Mouse (Mus musculus): ENCODE data around the gene Gm4969. TPM values are rescaled to one million over a fixed set of nuclear protein-coding genes. Genes with fewer than 3 reads are reported as not detected.

Gene Gm4969
- polyA plus RNA-seq, 1 experiment from 2014 or later: 0.66 TPM

DNA sequence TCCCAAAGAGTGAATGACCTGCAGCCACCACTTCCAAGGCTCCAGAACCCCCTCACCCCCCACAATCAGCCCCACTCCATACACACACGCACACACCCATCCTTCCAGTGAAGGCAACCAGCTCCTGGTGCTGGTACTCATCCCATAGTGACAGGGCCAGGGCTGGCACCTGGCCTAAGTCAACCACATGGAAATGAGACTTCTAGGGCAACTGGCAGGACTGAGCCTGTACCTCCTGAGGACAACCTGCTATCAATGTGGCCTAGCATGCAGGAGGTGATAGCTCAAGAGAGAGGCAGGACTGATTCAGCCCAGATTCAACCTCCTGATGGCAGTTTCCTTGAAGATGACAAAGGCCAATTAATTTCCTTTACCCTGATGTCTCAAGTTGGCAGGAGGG is 17.9 kb downstream of the Gm4969 start:
- WGBS (ENCODE audit: insufficient replicate concordance): 56% methylated on average over 1 of the region's 1 CpGs
- no peak for ATAC-seq
- no peak overlapping the region for H3K4me3 ChIP-seq
- H3K4me1 ChIP-seq: peaks cover 23% of the 10 kb centered on the region
- no peak overlapping the region for H3K27ac ChIP-seq
- no peaks in the 10 kb centered on the region for H3K36me3 ChIP-seq
- H3K27me3 ChIP-seq (replicated peaks): peaks cover 81% of the 10 kb centered on the region
- H3K4me2 ChIP-seq: no peak overlapping the region
- H3K9me3 ChIP-seq (replicated peaks): no peaks in the 10 kb centered on the region
- no peak overlapping the region for H3K9ac ChIP-seq

DNA sequence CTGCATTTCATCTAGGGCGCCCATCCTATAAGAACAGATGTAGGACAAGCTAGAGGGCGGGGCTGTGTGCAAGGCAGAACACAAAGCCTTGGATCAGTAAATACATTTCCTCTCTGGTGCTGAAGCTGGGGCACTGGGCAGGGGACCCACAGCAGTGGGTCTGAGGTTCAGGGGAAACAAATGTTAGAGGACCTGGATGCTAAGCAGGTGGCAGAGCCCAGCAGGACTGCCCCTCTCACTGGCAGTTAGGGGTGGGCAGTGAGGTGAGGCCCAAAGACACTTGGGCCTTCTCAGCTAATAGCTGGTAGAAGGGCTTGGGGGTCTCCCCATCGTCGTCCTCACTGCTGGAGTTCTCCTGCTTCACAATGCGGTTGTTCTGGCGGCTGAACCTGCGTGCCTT is 19.4 kb downstream of the Gm4969 start:
- no peak overlapping the region for H3K9ac ChIP-seq

DNA sequence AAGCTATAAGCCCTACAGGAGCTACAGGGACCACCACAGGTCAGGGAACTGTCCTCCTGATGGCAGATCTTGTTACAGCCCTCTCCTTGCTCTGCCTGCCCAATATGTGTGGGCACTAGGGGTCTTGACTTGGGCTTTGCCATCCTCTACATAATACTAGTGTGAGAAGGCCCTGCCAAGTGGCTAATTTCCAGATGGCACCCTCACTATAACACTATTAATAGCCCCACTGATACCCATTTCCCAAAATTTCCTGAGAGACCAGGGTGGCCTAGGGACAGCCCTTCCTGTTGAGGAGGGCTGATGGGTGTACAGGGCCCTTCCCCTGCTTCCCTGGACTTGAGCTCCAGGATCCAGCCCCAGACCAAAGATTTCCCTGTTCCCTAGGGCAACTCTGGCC is 20.3 kb downstream of the Gm4969 start:
- no peaks in the 10 kb centered on the region for H3K36me3 ChIP-seq
- no peak overlapping the region for H3K27ac ChIP-seq
- H3K4me3 ChIP-seq: no peak overlapping the region
- no peak for ATAC-seq
- no peaks in the 10 kb centered on the region for H3K9me3 ChIP-seq (replicated peaks)
- H3K27me3 ChIP-seq (replicated peaks): peaks cover 91% of the 10 kb centered on the region
- H3K9ac ChIP-seq: no peak overlapping the region
- H3K4me1 ChIP-seq: peaks cover 48% of the 10 kb centered on the region
- no peak overlapping the region for H3K4me2 ChIP-seq

More for the DNA sequence above, 19.4 kb downstream of the Gm4969 start:
- Histone ChIP-seq H3K9me3 (replicated peaks) (no peaks in the 10 kb centered on the region), H3K4me3 (no peak overlapping the region), H3K27me3 (replicated peaks) (peaks cover 88% of the 10 kb centered on the region), H3K36me3 (no peaks in the 10 kb centered on the region), H3K4me1 (peaks cover 38% of the 10 kb centered on the region), H3K27ac (no peak overlapping the region), H3K4me2 (no peak overlapping the region)
- ATAC-seq: no peak
- 63% methylated on average over 7 of the region's 7 CpGs for WGBS (ENCODE audit: insufficient replicate concordance)

DNA sequence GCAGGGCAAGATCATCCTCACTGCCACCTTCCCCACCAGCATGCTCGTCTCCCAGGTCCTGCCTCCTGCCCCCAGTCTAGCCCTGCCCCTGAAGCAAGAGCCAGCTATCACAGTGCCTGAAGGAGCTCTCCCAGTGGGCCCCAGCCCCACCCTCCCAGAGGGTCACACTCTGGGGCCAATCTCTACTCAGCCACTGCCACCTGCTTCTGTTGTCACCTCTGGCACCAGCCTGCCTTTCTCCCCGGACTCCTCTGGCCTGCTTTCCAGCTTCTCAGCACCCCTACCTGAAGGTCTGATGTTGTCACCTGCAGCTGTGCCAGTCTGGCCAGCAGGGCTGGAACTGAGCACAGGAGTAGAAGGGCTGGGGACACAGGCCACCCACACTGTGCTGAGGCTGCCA is 21.0 kb downstream of the Gm4969 start:
- Histone ChIP-seq H3K4me1 (peaks cover 54% of the 10 kb centered on the region), H3K9ac (no peak overlapping the region), H3K27me3 (replicated peaks) (peaks cover 91% of the 10 kb centered on the region), H3K4me2 (no peak overlapping the region), H3K9me3 (replicated peaks) (no peaks in the 10 kb centered on the region), H3K4me3 (no peak overlapping the region), H3K27ac (no peak overlapping the region), H3K36me3 (no peaks in the 10 kb centered on the region)
- no peak for ATAC-seq
- WGBS (ENCODE audit: insufficient replicate concordance): 15% methylated on average over 2 of the region's 2 CpGs

DNA sequence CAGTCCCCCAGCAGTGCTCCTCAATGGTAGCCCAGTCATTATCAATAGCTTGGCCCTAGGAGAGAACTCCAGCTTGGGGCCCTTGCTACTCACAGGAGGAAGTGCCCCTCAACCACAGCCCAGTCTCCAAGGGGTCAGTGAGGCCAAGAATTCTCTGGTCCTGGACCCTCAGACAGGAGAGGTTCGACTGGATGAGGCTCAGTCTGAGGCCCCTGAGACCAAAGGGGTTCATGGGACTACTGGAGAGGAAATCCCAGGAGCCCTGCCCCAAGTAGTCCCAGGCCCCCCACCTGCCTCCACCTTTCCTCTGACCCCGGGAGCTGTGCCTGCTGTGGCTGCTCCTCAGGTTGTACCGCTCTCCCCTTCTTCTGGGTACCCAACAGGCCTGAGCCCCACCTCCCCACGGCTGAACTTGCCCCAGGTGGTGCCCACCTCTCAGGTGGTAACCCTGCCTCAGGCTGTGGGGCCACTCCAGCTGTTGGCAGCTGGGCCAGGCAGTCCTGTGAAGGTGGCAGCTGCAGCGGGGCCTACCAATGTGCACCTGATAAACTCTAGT is 21.7 kb downstream of the Gm4969 start:
- no peak for ATAC-seq
- H3K9me3 ChIP-seq (replicated peaks): no peaks in the 10 kb centered on the region
- peak overlapping the region; percentile 98 for H3K4me2 ChIP-seq
- H3K27me3 ChIP-seq (replicated peaks): peaks cover 91% of the 10 kb centered on the region
- no peak overlapping the region for H3K9ac ChIP-seq
- H3K27ac ChIP-seq: peak overlapping the region; percentile 17; the same call in 1 of the 2 replicates
- H3K4me1 ChIP-seq: peaks cover 60% of the 10 kb centered on the region
- 45% methylated on average over 5 of the region's 5 CpGs for WGBS (ENCODE audit: insufficient replicate concordance)
- H3K36me3 ChIP-seq: no peaks in the 10 kb centered on the region
- H3K4me3 ChIP-seq: peak overlapping the region; percentile 66

DNA sequence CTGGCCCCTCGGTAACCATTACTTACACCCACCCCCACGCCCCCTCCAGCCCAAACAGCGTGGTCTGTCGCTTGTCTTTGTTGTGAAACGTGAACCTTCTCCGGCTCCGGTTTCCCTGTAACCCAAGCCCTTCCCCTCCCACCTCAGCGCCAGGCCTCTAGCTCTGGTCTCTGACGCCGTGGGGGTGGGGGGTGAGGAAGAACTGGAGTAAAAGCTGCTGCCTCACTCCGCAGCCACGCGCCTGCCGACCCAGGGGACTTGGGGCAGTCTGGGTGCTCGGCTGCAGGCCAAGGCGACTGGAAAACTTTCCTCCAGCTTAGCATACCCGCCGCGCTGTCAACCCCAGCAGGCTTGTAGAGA is 22.4 kb downstream of the Gm4969 start:
- WGBS (ENCODE audit: insufficient replicate concordance): 2% methylated on average over 19 of the region's 19 CpGs
- Histone ChIP-seq H3K27ac (peak overlapping the region; percentile 80; the same call in 1 of the 2 replicates), H3K27me3 (replicated peaks) (peaks cover 95% of the 10 kb centered on the region)

DNA sequence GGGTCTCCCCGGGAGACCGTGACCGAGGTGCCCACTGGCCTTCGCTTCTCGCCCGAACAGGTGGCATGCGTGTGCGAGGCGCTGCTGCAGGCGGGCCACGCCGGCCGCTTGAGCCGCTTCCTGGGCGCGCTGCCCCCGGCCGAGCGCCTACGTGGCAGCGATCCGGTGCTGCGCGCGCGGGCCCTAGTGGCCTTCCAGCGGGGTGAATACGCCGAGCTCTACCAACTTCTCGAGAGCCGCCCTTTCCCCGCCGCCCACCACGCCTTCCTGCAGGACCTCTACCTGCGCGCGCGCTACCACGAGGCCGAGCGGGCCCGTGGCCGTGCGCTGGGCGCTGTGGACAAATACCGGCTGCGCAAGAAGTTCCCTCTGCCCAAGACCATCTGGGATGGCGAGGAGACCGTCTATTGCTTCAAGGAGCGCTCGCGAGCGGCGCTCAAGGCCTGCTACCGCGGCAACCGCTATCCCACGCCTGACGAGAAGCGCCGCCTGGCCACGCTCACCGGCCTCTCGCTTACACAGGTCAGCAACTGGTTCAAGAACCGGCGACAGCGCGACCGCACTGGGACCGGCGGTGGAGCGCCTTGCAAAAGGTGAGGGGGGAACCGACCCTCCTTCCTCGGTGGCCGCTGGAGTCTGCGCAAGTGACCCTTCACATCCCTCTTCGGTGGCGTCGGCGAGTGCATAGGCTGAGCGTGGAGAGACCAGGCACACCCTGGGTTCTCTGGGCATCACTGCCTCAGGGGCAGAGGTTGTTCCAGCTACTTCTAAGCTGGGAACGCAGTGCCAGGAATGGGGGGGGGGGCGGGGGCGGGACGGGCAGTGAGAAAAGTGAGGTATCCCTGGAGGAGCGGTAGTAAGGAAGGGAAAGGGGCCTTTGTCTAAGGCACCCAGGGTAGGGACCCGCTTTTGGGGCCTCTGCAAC is 23.1 kb downstream of the Gm4969 start:
- Histone ChIP-seq H3K4me2 (peak overlapping the region; percentile 98), H3K9ac (peak overlapping the region; percentile 75), H3K4me1 (peaks cover 60% of the 10 kb centered on the region), H3K27me3 (replicated peaks) (peaks cover 98% of the 10 kb centered on the region), H3K4me3 (peak overlapping the region; percentile 66), H3K9me3 (replicated peaks) (no peaks in the 10 kb centered on the region), H3K36me3 (no peaks in the 10 kb centered on the region), H3K27ac (peak overlapping the region; percentile 80)
- under 1% methylated on average over 85 of the region's 87 CpGs for WGBS (ENCODE audit: insufficient replicate concordance)
- ATAC-seq: no peak

More for the DNA sequence above, 22.4 kb downstream of the Gm4969 start:
- Histone ChIP-seq H3K36me3 (no peaks in the 10 kb centered on the region), H3K4me1 (peaks cover 60% of the 10 kb centered on the region), H3K9ac (peak overlapping the region; percentile 75), H3K9me3 (replicated peaks) (no peaks in the 10 kb centered on the region), H3K4me2 (peak overlapping the region; percentile 98), H3K4me3 (peak overlapping the region; percentile 66)
- no peak for ATAC-seq

DNA sequence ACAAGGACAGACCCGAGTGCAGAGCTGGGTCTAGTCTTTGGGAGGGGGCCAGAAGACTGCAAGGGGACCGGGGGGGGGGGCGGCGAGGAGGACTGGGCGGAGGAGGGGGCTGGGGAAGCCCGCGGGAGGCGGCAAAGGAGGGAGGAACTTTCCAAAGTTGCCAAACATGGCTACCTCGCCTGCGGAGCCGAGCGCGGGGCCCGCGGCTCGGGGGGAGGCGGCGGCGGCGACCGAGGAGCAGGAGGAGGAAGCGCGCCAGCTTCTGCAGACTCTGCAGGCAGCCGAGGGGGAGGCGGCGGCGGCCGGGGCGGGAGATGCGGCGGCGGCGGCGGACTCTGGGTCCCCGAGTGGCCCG is 23.7 kb downstream of the Gm4969 start, which contains the start of gene Six5:
Six5 (plus strand) TSS at position 124 of the 355 bp plus-strand sequence.
- no peak for ATAC-seq
- Histone ChIP-seq H3K36me3 (no peaks in the 10 kb centered on the region), H3K9me3 (replicated peaks) (no peaks in the 10 kb centered on the region), H3K27me3 (replicated peaks) (peaks cover 98% of the 10 kb centered on the region), H3K4me1 (peaks cover 60% of the 10 kb centered on the region), H3K4me2 (peak within 1 kb of the TSS; percentile 98), H3K27ac (peak within 1 kb of the TSS; percentile 80), H3K4me3 (peak within 1 kb of the TSS; percentile 66), H3K9ac (peak within 1 kb of the TSS; percentile 75)
- 2% methylated on average over 30 of the region's 36 CpGs for WGBS (ENCODE audit: insufficient replicate concordance)

DNA sequence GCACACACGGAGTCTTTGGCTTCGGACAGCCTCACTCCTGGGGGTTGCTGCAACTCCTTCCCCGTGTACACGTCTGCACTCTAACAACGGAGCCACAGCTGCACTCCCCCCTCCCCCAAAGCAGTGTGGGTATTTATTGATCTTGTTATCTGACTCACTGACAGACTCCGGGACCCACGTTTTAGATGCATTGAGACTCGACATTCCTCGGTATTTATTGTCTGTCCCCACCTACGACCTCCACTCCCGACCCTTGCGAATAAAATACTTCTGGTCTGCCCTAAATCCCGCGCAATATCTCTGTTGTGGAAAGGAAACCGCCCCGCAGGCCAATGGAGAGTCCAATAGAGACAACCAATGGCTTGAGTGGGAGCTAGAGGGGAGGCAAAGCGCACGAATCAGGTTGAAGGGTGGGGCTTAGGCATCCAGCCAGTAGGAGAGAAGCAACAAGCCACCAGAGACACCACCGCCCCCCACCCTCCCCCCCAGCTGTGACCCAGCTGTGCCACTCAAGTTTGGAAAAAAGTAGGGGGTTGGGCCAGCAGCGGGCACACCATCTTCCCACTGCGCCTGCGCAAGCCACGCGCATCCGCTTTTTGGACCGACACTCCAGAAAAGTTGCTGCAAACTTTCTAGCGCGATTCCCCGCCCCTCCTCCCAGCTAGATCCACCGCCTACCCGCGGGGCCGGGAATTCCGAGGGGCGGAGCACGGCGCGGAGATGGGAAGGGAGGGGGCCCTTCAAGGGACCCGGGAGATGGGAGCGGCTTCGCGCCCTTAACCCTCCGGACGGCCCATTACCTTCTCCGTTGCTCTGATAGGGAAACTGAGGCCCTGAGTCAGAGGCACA is 24.4 kb downstream of the Gm4969 start:
- peak; percentile 82 for ATAC-seq
- Histone ChIP-seq H3K36me3 (no peaks in the 10 kb centered on the region), H3K4me1 (peaks cover 61% of the 10 kb centered on the region), H3K4me3 (peak overlapping the region; percentile 66), H3K4me2 (peak overlapping the region; percentile 98), H3K27me3 (replicated peaks) (peaks cover 96% of the 10 kb centered on the region), H3K27ac (peak overlapping the region; percentile 80), H3K9ac (peak overlapping the region; percentile 75), H3K9me3 (replicated peaks) (no peaks in the 10 kb centered on the region)
- WGBS (ENCODE audit: insufficient replicate concordance): under 1% methylated on average over 45 of the region's 45 CpGs

DNA sequence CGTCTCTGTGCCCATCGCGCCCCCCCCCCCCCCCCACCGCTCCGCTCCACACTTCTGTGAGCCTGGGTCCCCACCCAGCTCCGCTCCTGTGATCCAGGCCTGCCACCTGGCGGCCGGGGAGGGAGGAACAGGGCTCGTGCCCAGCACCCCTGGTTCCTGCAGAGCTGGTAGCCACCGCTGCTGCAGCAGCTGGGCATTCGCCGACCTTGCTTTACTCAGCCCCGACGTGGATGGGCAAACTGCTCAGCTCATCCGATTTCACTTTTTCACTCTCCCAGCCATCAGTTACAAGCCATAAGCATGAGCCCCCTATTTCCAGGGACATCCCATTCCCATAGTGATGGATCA is 25.0 kb downstream of the Gm4969 start:
- H3K9ac ChIP-seq: peak overlapping the region; percentile 75
- 0% methylated on average over 14 of the region's 15 CpGs for WGBS (ENCODE audit: insufficient replicate concordance)
- peak overlapping the region; percentile 98 for H3K4me2 ChIP-seq
- H3K4me3 ChIP-seq: peak overlapping the region; percentile 66
- peaks cover 67% of the 10 kb centered on the region for H3K4me1 ChIP-seq
- H3K36me3 ChIP-seq: no peaks in the 10 kb centered on the region
- H3K27ac ChIP-seq: peak overlapping the region; percentile 55
- H3K9me3 ChIP-seq (replicated peaks): no peaks in the 10 kb centered on the region
- peaks cover 96% of the 10 kb centered on the region for H3K27me3 ChIP-seq (replicated peaks)
- peak; percentile 66 for ATAC-seq

DNA sequence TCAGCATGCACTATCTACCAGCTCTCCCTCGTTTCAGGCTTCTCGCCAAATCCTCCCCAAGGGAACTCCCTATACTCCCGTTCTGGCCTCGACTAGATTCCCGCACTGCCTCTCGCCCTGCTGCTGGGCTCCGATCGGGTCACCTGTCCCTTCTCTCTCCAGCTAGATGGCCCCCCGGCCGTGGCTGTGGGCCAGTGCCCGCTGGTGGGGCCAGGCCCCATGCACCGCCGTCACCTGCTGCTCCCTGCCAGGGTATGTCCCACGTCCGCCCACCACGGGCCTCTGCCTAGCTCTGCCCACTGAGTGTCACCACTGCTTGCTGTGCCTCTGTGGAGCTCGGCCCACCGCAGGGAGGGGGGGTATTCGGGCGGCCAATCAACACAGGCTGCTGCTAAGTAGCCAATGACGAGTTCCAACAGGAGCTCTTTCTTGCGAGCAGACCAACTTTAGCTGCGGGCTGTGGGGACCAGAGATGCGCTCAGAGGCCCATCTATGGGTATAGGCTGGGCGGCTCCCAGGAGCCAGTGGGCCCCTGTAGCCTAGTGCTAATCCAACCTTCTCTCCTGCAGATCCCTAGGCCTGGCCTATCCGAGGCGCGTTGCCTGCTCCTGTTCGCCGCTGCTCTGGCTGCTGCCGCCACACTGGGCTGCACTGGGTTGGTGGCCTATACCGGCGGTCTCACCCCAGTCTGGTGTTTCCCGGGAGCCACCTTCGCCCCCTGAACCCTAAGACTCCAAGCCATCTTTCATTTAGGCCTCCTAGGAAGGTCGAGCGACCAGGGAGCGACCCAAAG is 25.6 kb downstream of the Gm4969 start:
- Histone ChIP-seq H3K4me1 (peaks cover 72% of the 10 kb centered on the region), H3K4me2 (peak overlapping the region; percentile 98), H3K27me3 (replicated peaks) (peaks cover 96% of the 10 kb centered on the region), H3K9me3 (replicated peaks) (no peaks in the 10 kb centered on the region), H3K4me3 (peak overlapping the region; percentile 66), H3K27ac (peak overlapping the region; percentile 55), H3K9ac (peak overlapping the region; percentile 75), H3K36me3 (no peaks in the 10 kb centered on the region)
- WGBS (ENCODE audit: insufficient replicate concordance): 10% methylated on average over 38 of the region's 38 CpGs
- peak; percentile 36 for ATAC-seq
